Mouse (Mus musculus) E14TG2a.4 (cell line): ENCODE measurements around the gene Atf6.

Source experiments
- H3K27me3 ChIP-seq: 2 replicates; pipeline ENCODE4 v1.6.1; 2014; ENCODE audit warnings: low read length, control low read depth; ENCODE audit not compliant: insufficient read depth
- H3K36me3 ChIP-seq: 2 replicates; pipeline ENCODE4 v1.6.1; 2014; ENCODE audit warnings: low read length, control low read depth; ENCODE audit not compliant: insufficient read depth
- H3K4me1 ChIP-seq: replicated peaks from 2 replicates; pipeline ENCODE4 v1.6.1; 2014; ENCODE audit warnings: low read depth, low read length, control low read depth
- H3K4me3 ChIP-seq: replicated peaks from 2 replicates; pipeline ENCODE4 v1.5.1; 2014; ENCODE audit warnings: mild to moderate bottlenecking, low read length
- H3K9me3 ChIP-seq: 2 replicates; pipeline ENCODE4 v1.6.1; 2014; ENCODE audit warnings: low read length, control low read depth
- CTCF ChIP-seq: conservative IDR thresholded peaks from 2 replicates; pipeline ENCODE4 v1.5.1; 2014; ENCODE audit warnings: low read length
- NANOG ChIP-seq: IDR thresholded peaks from 2 replicates; pipeline ENCODE4 v1.6.1; 2014; ENCODE audit warnings: borderline replicate concordance, low read length, mixed read lengths
- POU5F1 ChIP-seq: IDR thresholded peaks from 2 replicates; pipeline ENCODE4 v1.6.1; 2014; ENCODE audit warnings: low read length, borderline replicate concordance

The Atf6 gene

DNA sequence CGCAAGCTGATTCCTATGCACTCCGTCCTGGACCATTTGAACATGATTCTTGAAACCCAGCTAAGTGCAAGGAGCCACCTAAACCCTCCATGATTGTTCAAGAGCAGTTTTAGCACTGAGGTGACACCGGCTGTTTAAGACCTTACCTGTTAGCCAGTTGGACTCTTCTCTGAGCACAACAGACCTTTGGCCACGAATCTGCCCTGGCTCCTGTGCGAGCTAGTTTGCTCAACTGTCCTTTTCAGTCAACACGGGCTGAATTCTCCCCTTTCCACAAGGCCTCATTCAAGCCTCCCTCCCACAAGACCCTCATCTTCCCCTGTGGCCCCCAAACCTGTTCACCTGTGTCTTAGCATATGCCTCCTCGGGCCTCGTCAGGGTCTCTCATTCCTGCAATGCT is 170.6 kb downstream of the Atf6 start:
- peaks cover 5% of the 10 kb centered on the region; the same call in 1 of the 2 replicates for H3K27me3 ChIP-seq
- H3K4me3 ChIP-seq: no peak overlapping the region
- H3K9me3 ChIP-seq: no peaks in the 10 kb centered on the region
- peaks cover 19% of the 10 kb centered on the region for H3K4me1 ChIP-seq
- no peaks in the 10 kb centered on the region for H3K36me3 ChIP-seq
- no peak for TF ChIP-seq CTCF
- no peak for TF ChIP-seq POU5F1
- no peak for TF ChIP-seq NANOG

DNA sequence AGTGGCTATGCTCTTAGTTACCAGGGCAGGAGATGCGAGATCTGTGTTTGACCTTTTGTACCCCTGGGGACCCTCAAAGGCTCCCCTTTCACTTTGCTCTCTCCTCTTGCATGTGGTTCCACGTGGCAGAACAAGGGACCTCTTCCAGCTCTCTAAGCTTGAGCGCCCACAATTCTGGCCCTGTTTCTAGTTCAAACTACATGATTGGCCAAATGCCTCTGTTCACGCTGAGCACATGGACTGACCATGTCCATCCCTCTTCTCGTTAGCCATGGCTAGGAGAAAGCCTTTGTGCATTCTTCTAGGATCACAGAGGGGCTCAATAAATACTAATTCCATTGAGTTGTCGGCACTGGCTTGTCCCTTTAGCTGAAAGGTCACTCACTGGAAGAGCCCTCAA is 172.2 kb downstream of the Atf6 start:
- peaks cover 5% of the 10 kb centered on the region; the same call in 1 of the 2 replicates for H3K27me3 ChIP-seq
- no peak overlapping the region for H3K4me3 ChIP-seq
- H3K9me3 ChIP-seq: no peaks in the 10 kb centered on the region
- H3K4me1 ChIP-seq: peaks cover 19% of the 10 kb centered on the region
- no peaks in the 10 kb centered on the region for H3K36me3 ChIP-seq
- TF ChIP-seq POU5F1 (no peak), NANOG (no peak), CTCF (no peak)

DNA sequence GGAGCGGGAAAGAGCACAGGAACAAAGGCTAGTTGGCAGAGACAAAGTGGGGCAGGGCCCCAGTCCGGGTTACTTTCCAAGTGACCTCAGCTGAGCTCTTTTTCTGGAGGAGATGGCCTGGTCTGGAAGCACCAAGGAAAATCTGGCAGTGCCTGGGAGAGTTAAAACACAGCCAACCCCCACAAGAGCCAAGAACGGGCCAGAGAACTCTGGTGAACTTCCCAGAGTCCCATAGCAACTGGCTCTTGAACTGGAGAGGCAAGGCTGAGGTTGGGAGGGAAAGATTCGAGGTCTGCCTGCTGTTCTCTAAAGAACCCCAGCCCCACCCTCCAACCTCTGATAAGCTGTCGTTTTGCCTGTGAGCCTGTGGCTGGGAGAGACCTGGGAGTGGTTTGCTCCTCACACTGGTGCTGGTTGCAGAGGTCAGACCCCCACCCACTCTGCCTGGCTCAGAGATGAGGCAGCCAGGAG is 172.7 kb downstream of the Atf6 start:
- H3K4me1 ChIP-seq: peaks cover 19% of the 10 kb centered on the region
- H3K9me3 ChIP-seq: no peaks in the 10 kb centered on the region
- TF ChIP-seq CTCF (no peak), POU5F1 (no peak), NANOG (no peak)
- H3K27me3 ChIP-seq: peaks cover 5% of the 10 kb centered on the region; the same call in 1 of the 2 replicates
- H3K36me3 ChIP-seq: no peaks in the 10 kb centered on the region
- H3K4me3 ChIP-seq: no peak overlapping the region

DNA sequence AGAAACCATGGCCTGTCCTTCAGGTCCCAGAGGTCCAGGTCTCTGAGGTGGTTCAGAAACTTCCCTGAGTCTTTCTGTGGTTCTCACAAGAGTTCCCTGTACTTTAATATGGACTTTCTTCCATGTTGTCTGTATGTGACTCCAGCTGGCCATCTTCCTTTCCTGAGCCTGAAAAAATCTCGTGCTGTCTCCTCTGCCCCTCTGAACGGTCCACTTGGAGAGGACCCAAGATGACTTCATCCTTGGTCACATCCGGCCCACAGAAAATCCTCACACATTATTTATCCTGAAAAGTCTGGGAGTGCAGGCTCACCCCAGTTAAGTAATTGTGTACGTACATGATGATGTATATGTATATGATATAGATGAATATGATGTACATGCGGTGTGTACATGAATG is 176.3 kb downstream of the Atf6 start:
- Histone ChIP-seq H3K4me3 (no peak overlapping the region), H3K36me3 (no peaks in the 10 kb centered on the region), H3K9me3 (no peaks in the 10 kb centered on the region), H3K27me3 (no peaks in the 10 kb centered on the region), H3K4me1 (peaks cover 19% of the 10 kb centered on the region)
- TF ChIP-seq POU5F1: no peak
- TF ChIP-seq CTCF: no peak
- TF ChIP-seq NANOG: no peak

DNA sequence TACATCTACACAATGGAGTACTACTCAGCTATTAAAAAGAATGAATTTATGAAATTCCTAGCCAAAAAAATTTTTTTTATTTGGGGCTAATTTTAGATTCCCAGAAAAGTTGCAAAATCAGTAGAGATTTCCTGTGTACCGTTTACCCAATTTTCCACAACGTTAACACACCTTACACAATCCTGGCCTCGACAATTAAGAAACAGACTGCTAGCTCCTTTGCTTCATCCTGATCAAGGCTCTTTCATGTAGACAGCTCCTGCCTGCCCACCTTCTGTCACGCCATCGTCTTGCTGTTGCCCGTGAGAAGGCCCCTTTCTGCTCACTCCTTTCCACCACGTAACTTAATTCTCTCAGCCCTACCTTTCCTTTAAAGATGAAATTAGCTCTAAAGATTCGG is 177.8 kb downstream of the Atf6 start:
- peaks cover 4% of the 10 kb centered on the region for H3K4me1 ChIP-seq
- no peaks in the 10 kb centered on the region for H3K27me3 ChIP-seq
- H3K36me3 ChIP-seq: no peaks in the 10 kb centered on the region
- TF ChIP-seq POU5F1 (no peak), NANOG (no peak), CTCF (no peak)
- H3K4me3 ChIP-seq: no peak overlapping the region
- H3K9me3 ChIP-seq: no peaks in the 10 kb centered on the region

GRCm38 (mm10) chr1:170683863-170684262 is 183.7 kb downstream of the Atf6 start:
- TF ChIP-seq NANOG (no peak), POU5F1 (no peak), CTCF (no peak)
- Histone ChIP-seq H3K27me3 (no peaks in the 10 kb centered on the region), H3K4me1 (no peaks in the 10 kb centered on the region), H3K36me3 (no peaks in the 10 kb centered on the region), H3K4me3 (no peak overlapping the region), H3K9me3 (no peaks in the 10 kb centered on the region)

GRCm38 (mm10) chr1:170679624-170680023 is 187.9 kb downstream of the Atf6 start:
- Histone ChIP-seq H3K9me3 (peaks cover 5% of the 10 kb centered on the region; the same call in 1 of the 2 replicates), H3K4me1 (no peaks in the 10 kb centered on the region), H3K36me3 (no peaks in the 10 kb centered on the region), H3K4me3 (no peak overlapping the region), H3K27me3 (no peaks in the 10 kb centered on the region)
- no peak for TF ChIP-seq NANOG
- no peak for TF ChIP-seq POU5F1
- TF ChIP-seq CTCF: no peak

- TF ChIP-seq POU5F1: no peak
- Histone ChIP-seq H3K36me3 (no peaks in the 10 kb centered on the region), H3K27me3 (no peaks in the 10 kb centered on the region), H3K4me1 (no peaks in the 10 kb centered on the region), H3K9me3 (peaks cover 5% of the 10 kb centered on the region; the same call in 1 of the 2 replicates), H3K4me3 (no peak overlapping the region)
These were observed 188.7 kb downstream of the Atf6 start for GRCm38 (mm10) chr1:170678861-170679260.

DNA sequence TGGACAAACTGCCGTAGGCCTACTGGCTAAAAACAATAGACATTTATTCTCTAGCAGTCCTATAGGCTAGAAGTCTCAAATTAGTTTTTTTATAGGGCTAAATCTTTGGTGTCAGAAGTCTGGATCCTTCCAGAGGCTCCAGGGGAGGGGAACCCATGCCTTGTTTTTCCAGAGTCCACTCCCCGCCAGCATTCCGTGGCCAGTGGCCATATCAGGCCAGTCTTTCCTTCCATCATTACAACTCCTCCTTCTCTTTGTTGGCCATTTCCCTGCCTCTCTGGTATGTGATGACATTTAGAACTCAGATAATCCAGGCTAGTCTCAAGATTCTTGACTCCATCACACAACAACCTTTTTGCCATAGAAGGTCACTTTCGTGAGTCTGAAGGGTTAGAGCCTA is 189.9 kb downstream of the Atf6 start:
- peaks cover 5% of the 10 kb centered on the region; the same call in 1 of the 2 replicates for H3K9me3 ChIP-seq
- no peak overlapping the region for H3K4me3 ChIP-seq
- H3K4me1 ChIP-seq: no peaks in the 10 kb centered on the region
- TF ChIP-seq POU5F1 (no peak), NANOG (no peak), CTCF (no peak)
- no peaks in the 10 kb centered on the region for H3K36me3 ChIP-seq
- no peaks in the 10 kb centered on the region for H3K27me3 ChIP-seq
